Mouse (Mus musculus): ENCODE measurements around the gene Prima1. TPM values are rescaled to one million over a fixed set of nuclear protein-coding genes. Genes with fewer than 3 reads are reported as not detected.

Gene Prima1
- polyA plus RNA-seq, 3 experiments from 2014 or later: not detected

DNA sequence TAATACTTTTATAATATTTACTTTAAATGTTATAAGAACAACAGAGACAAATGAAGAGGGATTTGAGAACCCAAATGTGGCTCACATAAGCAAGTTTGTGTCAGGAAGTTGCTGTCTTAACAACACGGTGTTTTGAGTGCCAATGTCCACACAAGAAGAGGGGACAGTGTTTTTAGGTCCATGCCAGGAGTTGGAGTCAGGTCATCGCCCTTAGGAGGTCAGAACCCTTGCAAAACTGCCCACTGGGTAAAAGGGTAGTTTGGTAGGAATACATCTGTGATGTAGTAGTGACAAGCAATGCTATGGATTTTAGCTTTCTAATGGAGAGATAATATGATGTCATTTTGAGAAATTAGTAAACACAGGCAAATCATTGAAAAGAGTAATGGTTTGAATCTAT, 91.7 kb downstream of the Prima1 start:
- ATAC-seq: no peak

Other genes with a start within 250 kb of the Prima1 start
- not detected for gene Fam181a, start 68.8 kb upstream of the Prima1 start, polyA plus RNA-seq (2017; shearing (Covaris generic))
- 10 to 100 TPM; 22.5 to 68.5 (median 47.2) TPM for gene Asb2, start 113.9 kb upstream of the Prima1 start, polyA plus RNA-seq (2017; shearing (Covaris generic))
- 1 to 10 TPM; 1.3 to 2.3 (median 1.9) TPM for gene Otub2, start 146.5 kb upstream of the Prima1 start, polyA plus RNA-seq (2017; shearing (Covaris generic))
- 1 to 10 TPM in 2 of 3 experiments, not detected in 1; 1.1 TPM for gene 9330161L09Rik, start 165.7 kb upstream of the Prima1 start, polyA plus RNA-seq (2017; shearing (Covaris generic))
- 100 to 1,000 TPM; 232 to 344 (median 235) TPM for gene Ddx24, start 183.7 kb upstream of the Prima1 start, polyA plus RNA-seq (2017; shearing (Covaris generic))
- 100 to 1,000 TPM; 291 to 440 (median 388) TPM for gene Ifi27, start 192.1 kb upstream of the Prima1 start, polyA plus RNA-seq (2017; shearing (Covaris generic))
- 1,000 to 10,000 TPM in 1 of 3 experiments, 100 to 1,000 TPM in 2; 960 to 1,720 (median 961) TPM for gene Ifi27l2a, start 201.5 kb upstream of the Prima1 start, polyA plus RNA-seq (2017; shearing (Covaris generic))
- not detected for gene Ifi27l2b, start 215.1 kb upstream of the Prima1 start, polyA plus RNA-seq (2017; shearing (Covaris generic))